Mouse (Mus musculus): Measurements from ENCODE around the gene Kif21a. TPM values are rescaled to one million over a fixed set of nuclear protein-coding genes. Genes with fewer than 3 reads are reported as not detected.
A peak's percentile ranks its signal among the peaks of the same experiment; 100 is the strongest.

Gene Kif21a
- total and polyA plus RNA-seq, 2 experiments from 2014 or later = 29.3 to 54.4 TPM

DNA sequence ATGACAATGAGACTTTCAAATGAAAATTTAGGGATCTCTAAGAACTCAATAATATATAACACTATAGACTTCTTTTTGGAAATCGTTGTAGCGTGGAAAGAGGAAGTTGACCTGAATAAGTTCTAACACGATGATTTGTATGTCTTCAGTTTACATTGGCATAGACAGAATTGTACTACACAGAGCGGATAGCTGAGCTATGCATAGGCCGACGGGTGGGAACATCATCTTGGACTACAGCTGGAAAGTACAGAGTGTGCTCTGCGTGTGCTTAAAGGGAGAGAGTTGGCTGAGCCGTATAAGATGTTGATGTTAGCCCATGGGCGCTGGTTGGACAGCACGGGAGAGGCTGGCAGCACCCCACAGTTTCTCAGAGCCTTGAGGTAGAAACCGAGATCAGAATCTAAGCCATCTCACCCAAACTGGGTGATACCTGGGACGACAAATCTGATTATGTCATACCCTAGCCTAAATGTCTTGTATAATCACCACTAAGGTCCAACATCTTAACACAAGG, 14.6 kb upstream of the Kif21a start:
- Histone ChIP-seq H3K36me3 (ENCODE audit: insufficient read depth, low read length) (no peaks in the 10 kb centered on the region), H3K27ac (no peak overlapping the region), H3K4me3 (ENCODE audit: low read length) (no peak overlapping the region), H3K9me3 (ENCODE audit: low read length) (no peaks in the 10 kb centered on the region), H3K27me3 (ENCODE audit: insufficient read depth, low read length) (no peaks in the 10 kb centered on the region), H3K4me1 (ENCODE audit: insufficient read depth, low read length) (no peaks in the 10 kb centered on the region), H3K9ac (replicated peaks; ENCODE audit: low read length) (no peak overlapping the region), H3K4me2 (ENCODE audit: low read depth, low read length) (no peak overlapping the region)
- DNase-seq (ENCODE audit: low spot score) (no peak), ATAC-seq (no peak)
- no peak for TF ChIP-seq CTCF (IDR thresholded peaks at IDR 0.05; ENCODE audit: low read depth)
- 80% methylated on average over 12 of the region's 12 CpGs for WGBS

DNA sequence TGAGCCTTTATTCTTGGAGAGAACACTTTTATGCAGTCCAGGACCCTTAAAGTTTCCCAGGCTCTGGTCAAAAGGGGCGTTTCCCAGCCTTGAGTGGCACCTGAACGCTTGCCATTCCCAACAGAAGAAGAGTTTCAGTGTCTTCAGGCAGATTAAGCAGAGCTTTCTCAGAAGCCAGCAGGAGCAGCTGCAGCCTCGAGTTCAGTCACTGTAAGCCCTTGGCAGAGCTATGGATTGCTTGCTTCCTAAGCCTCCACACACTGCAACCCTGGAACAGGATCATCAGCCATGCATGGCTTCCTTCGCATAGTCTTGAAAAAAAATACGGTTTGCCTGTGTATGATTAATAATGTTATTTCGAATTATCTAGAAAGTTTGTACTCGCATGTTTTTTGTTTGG, 14.1 kb upstream of the Kif21a start:
- Histone ChIP-seq H3K4me3 (ENCODE audit: low read length) (no peak overlapping the region), H3K36me3 (ENCODE audit: insufficient read depth, low read length) (no peaks in the 10 kb centered on the region), H3K9me3 (ENCODE audit: low read length) (no peaks in the 10 kb centered on the region), H3K4me2 (ENCODE audit: low read depth, low read length) (no peak overlapping the region), H3K4me1 (ENCODE audit: insufficient read depth, low read length) (no peaks in the 10 kb centered on the region), H3K9ac (replicated peaks; ENCODE audit: low read length) (no peak overlapping the region), H3K27me3 (ENCODE audit: insufficient read depth, low read length) (no peaks in the 10 kb centered on the region), H3K27ac (peak overlapping the region; percentile 52)
- WGBS = 42% methylated on average over 7 of the region's 7 CpGs
- DNase-seq (ENCODE audit: low spot score) (peak; percentile 79), ATAC-seq (peak; percentile 89)
- no peak for TF ChIP-seq CTCF (IDR thresholded peaks at IDR 0.05; ENCODE audit: low read depth)

DNA sequence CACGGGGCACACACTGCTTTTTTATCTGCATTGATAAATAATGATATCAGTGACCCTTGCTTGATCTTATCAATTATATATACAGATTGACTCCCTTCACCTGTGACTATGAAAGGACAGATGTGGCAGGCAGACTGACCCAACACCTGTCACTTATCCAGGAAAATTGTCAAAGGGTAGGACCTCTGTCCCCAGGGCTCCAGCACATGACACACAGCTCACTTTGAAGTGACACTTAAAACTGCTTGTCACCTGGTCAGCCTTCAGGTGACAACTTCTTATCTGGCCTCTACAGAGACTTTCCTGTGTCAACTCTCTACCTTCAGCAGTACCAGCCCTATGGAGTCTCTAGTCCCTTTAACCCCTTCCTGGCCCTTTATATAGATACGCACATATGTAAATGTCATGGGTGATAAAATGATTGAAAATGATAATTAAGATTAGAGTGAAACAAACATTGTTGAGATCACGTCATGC, 7.2 kb upstream of the Kif21a start:
- WGBS = 56% methylated on average over 3 of the region's 3 CpGs
- DNase-seq (ENCODE audit: low spot score) = no peak
- Histone ChIP-seq H3K4me2 (ENCODE audit: low read depth, low read length) (no peak overlapping the region), H3K27ac (no peak overlapping the region), H3K36me3 (ENCODE audit: insufficient read depth, low read length) (no peaks in the 10 kb centered on the region), H3K9me3 (ENCODE audit: low read length) (no peaks in the 10 kb centered on the region), H3K4me1 (ENCODE audit: insufficient read depth, low read length) (no peaks in the 10 kb centered on the region), H3K9ac (replicated peaks; ENCODE audit: low read length) (no peak overlapping the region), H3K27me3 (ENCODE audit: insufficient read depth, low read length) (no peaks in the 10 kb centered on the region), H3K4me3 (ENCODE audit: low read length) (no peak overlapping the region)
- ATAC-seq = no peak
- no peak for TF ChIP-seq CTCF (IDR thresholded peaks at IDR 0.05; ENCODE audit: low read depth)

DNA sequence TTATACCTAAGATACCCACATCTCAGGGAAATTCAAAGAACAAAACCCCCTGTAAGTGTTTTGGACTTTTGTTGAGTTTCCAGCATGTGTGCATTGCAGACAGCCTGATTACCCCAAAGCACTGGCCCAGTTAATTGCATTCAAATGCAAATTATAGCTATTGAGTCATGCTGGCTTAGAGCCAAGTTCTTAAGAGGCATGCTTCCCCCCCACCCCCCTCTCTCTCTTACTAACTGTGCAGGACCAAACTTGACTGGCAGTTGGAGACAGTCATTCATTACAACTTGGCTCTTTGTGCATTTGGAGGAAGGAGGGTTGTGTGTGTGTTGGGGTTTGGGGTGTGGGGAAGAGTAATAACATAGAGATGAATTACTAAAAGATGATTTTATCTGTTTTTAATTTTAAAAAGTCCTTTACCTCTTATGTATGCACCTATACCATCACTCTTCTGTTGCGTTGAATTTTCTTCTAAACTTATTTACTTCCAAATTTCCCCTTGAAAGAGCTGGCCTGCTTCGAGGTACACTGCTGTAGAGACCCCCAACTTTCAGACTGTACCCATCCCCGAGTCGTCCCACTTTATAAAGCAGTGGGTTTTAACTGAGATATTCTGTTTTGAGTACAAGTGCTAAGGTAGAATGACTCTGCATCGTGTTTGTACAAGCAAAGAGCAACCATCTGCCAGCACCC, 6.6 kb upstream of the Kif21a start:
- ATAC-seq (peak; percentile 87), DNase-seq (ENCODE audit: low spot score) (peak; percentile 93)
- Histone ChIP-seq H3K4me2 (ENCODE audit: low read depth, low read length) (no peak overlapping the region), H3K27me3 (ENCODE audit: insufficient read depth, low read length) (no peaks in the 10 kb centered on the region), H3K27ac (no peak overlapping the region), H3K9me3 (ENCODE audit: low read length) (no peaks in the 10 kb centered on the region), H3K4me1 (ENCODE audit: insufficient read depth, low read length) (no peaks in the 10 kb centered on the region), H3K9ac (replicated peaks; ENCODE audit: low read length) (no peak overlapping the region), H3K4me3 (ENCODE audit: low read length) (no peak overlapping the region), H3K36me3 (ENCODE audit: insufficient read depth, low read length) (no peaks in the 10 kb centered on the region)
- 27% methylated on average over 5 of the region's 5 CpGs for WGBS
- TF ChIP-seq CTCF (IDR thresholded peaks at IDR 0.05; ENCODE audit: low read depth) = no peak

DNA sequence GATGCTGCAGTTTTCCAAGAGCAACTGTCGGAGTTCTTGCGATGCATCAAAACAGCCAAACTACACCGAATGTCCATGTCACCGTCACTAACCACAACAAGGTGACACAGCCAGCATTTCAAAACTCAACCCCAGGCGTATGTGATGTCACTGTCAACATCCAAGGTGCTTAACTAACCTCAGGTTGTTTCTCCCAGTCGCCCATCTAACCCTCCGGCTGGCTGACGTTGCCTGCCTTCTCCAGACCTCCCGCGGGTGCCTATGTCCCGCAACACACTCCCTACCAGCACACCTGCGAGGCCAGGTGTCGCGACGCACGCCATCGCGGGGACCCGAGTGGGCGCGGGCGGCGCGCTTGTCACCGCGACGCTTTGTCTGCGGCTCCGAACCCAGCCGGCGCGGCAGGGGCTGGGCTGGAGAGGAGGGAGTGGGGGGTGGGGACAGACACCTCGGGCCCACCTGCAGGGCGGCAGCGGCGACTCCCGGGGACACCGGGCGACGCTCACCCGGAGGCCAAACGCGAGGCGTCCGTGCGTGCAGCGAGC, 725 bp downstream of the Kif21a start:
- ATAC-seq (peak; percentile 55), DNase-seq (ENCODE audit: low spot score) (peak; percentile 65)
- WGBS = 2% methylated on average over 47 of the region's 47 CpGs
- TF ChIP-seq CTCF (IDR thresholded peaks at IDR 0.05; ENCODE audit: low read depth) = no peak
- H3K9me3 ChIP-seq (ENCODE audit: low read length) = no peaks in the 10 kb centered on the region
- H3K4me3 ChIP-seq (ENCODE audit: low read length) = peak overlapping the region; percentile 87
- H3K27ac ChIP-seq = peak overlapping the region; percentile 98
- H3K9ac ChIP-seq (replicated peaks; ENCODE audit: low read length) = peak overlapping the region; percentile 92
- H3K36me3 ChIP-seq (ENCODE audit: insufficient read depth, low read length) = no peaks in the 10 kb centered on the region
- H3K4me2 ChIP-seq (ENCODE audit: low read depth, low read length) = peak overlapping the region; percentile 82
- H3K27me3 ChIP-seq (ENCODE audit: insufficient read depth, low read length) = no peaks in the 10 kb centered on the region
- H3K4me1 ChIP-seq (ENCODE audit: insufficient read depth, low read length) = 0 out of 2 replicates have a peak, but pooled peaks cover 3% of the 10 kb centered on the region

DNA sequence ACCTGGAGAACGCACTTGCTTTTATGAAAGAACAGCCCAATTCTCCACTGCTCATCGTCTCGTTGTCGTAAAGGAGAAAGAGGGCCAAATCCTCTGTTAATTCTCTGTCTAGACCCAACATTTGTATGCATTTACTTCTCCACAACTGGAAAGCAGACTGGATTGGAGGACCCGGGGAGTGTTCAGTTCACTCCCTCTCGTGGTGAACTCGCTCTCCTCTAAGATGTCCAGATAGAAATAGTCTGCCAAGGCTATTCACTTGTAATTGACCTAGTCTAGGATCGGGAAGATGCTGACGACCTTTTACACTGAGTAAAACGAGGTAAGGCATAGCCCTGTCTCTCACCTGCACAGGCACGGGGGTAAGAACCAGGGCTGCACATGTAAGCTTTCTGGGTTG, 2.1 kb downstream of the Kif21a start:
- Histone ChIP-seq H3K27me3 (ENCODE audit: insufficient read depth, low read length) (no peaks in the 10 kb centered on the region), H3K36me3 (ENCODE audit: insufficient read depth, low read length) (no peaks in the 10 kb centered on the region), H3K4me2 (ENCODE audit: low read depth, low read length) (peak overlapping the region; percentile 82), H3K4me3 (ENCODE audit: low read length) (peak overlapping the region; percentile 26), H3K4me1 (ENCODE audit: insufficient read depth, low read length) (0 out of 2 replicates have a peak, but pooled peaks cover 3% of the 10 kb centered on the region), H3K9ac (replicated peaks; ENCODE audit: low read length) (no peak overlapping the region), H3K9me3 (ENCODE audit: low read length) (no peaks in the 10 kb centered on the region), H3K27ac (no peak overlapping the region)
- DNase-seq (ENCODE audit: low spot score) (peak; percentile 48), ATAC-seq (no peak)
- peak; percentile 43 for TF ChIP-seq CTCF (IDR thresholded peaks at IDR 0.05; ENCODE audit: low read depth)
- WGBS = 28% methylated on average over 11 of the region's 11 CpGs

DNA sequence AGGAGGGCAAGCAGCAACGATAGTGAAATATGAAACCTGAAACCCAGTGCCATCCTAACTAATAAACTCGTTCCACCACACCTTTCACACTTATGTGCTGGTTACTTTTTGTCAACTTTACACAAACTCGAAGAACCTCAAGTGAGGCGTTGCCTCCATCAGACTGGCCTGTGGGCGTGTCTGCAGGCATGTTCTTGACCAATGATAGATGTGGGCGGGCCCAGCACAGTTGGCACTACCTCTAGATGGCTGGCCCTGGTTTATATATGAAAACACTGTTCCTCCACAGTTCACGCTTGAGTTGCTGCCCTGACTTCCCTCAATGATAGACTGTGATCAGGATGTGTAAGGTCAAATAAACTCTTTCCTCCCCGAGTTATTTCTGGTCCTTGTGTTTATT, 3.2 kb downstream of the Kif21a start:
- no peak overlapping the region for H3K4me3 ChIP-seq (ENCODE audit: low read length)
- H3K36me3 ChIP-seq (ENCODE audit: insufficient read depth, low read length) = no peaks in the 10 kb centered on the region
- H3K27ac ChIP-seq = no peak overlapping the region
- H3K27me3 ChIP-seq (ENCODE audit: insufficient read depth, low read length) = no peaks in the 10 kb centered on the region
- 0 out of 2 replicates have a peak, but pooled peaks cover 3% of the 10 kb centered on the region for H3K4me1 ChIP-seq (ENCODE audit: insufficient read depth, low read length)
- no peak for TF ChIP-seq CTCF (IDR thresholded peaks at IDR 0.05; ENCODE audit: low read depth)
- DNase-seq (ENCODE audit: low spot score) (peak; percentile 62), ATAC-seq (peak; percentile 33; the same call in 1 of the 2 replicates)
- no peak overlapping the region for H3K9ac ChIP-seq (replicated peaks; ENCODE audit: low read length)
- 51% methylated on average over 8 of the region's 8 CpGs for WGBS
- peak overlapping the region; percentile 8 for H3K4me2 ChIP-seq (ENCODE audit: low read depth, low read length)
- H3K9me3 ChIP-seq (ENCODE audit: low read length) = no peaks in the 10 kb centered on the region
